Mouse (Mus musculus) limb, embryonic 10.5 days (tissue): Measurements from ENCODE around the gene Asb4. TPM values are rescaled to one million over a fixed set of nuclear protein-coding genes. Genes with fewer than 3 reads are reported as not detected.

Source experiments
- DNase-seq: peaks from one replicate; pipeline ENCODE4 v3.0.0-alpha.2; 2017; ENCODE audit warnings: low spot score
- H3K27ac ChIP-seq: fragments of 300-500 bp; sonication (generic); 2 replicates; pipeline ENCODE4 v1.5.1; 2016; ENCODE audit warnings: mild to moderate bottlenecking
- H3K27me3 ChIP-seq: fragments of 300-500 bp; sonication (generic); 2 replicates; pipeline ENCODE4 v1.6.1; 2016; ENCODE audit warnings: low read depth, mild to moderate bottlenecking; ENCODE audit not compliant: poor library complexity, severe bottlenecking
- H3K36me3 ChIP-seq: fragments of 300-500 bp; sonication (generic); 2 replicates; pipeline ENCODE4 v1.6.1; 2016; ENCODE audit warnings: mild to moderate bottlenecking, moderate library complexity
- H3K4me1 ChIP-seq: fragments of 300-500 bp; sonication (generic); 2 replicates; pipeline ENCODE4 v1.6.1; 2016
- H3K4me3 ChIP-seq: fragments of 300-500 bp; sonication (generic); 2 replicates; pipeline ENCODE4 v1.5.1; 2016; ENCODE audit warnings: mild to moderate bottlenecking, moderate library complexity
- H3K9me3 ChIP-seq: fragments of 300-500 bp; sonication (generic); replicated peaks from 2 replicates; pipeline ENCODE4 v1.6.1; 2016; ENCODE audit warnings: mild to moderate bottlenecking
- WGBS: fragments of 180-500 bp; shearing (Covaris S2); methylation state at CpG from one replicate; pipeline ENCODE4 v1.1.7; 2016; 5-methylcytosine and 5-hydroxymethylcytosine counted together
- polyA plus RNA-seq: library from polyadenylated mRNA; unstranded; fragments of >200 nt; fragmentation: Nextera tagmentation; extraction: Ambion mirVana; gene quantifications from 2 replicates; pipeline ENCODE4 v1.2.1, GENCODE M21; 2016

Gene Asb4
- polyA plus RNA-seq, 1 experiment from 2014 or later, result 448 TPM

DNA sequence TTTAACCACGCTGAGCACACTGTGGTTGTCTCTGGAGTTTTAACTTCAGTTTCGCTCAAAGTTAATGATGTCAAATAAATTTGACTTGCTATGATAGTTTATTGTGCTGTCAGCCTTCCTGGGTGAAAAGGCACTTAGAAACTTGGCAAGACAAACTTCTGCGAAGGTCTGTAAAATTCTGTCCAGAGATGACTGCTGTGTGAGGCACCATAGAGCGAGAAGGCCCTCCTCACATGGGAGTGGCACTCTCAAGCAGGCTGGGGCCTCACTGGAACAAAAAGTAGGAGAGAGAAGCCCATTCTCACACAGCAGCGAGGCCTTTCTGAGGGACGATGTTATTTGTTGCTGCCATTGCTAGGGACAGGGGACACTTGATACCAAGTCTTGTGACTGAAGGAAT lies 58.0 kb downstream of the Asb4 start:
- Histone ChIP-seq H3K4me1 (peaks cover 14% of the 10 kb centered on the region), H3K36me3 (no peaks in the 10 kb centered on the region), H3K9me3 (no peaks in the 10 kb centered on the region), H3K4me3 (no peak overlapping the region), H3K27me3 (no peaks in the 10 kb centered on the region), H3K27ac (no peak overlapping the region)
- WGBS, result 86% methylated on average over 6 of the region's 6 CpGs
- no peak for DNase-seq

DNA sequence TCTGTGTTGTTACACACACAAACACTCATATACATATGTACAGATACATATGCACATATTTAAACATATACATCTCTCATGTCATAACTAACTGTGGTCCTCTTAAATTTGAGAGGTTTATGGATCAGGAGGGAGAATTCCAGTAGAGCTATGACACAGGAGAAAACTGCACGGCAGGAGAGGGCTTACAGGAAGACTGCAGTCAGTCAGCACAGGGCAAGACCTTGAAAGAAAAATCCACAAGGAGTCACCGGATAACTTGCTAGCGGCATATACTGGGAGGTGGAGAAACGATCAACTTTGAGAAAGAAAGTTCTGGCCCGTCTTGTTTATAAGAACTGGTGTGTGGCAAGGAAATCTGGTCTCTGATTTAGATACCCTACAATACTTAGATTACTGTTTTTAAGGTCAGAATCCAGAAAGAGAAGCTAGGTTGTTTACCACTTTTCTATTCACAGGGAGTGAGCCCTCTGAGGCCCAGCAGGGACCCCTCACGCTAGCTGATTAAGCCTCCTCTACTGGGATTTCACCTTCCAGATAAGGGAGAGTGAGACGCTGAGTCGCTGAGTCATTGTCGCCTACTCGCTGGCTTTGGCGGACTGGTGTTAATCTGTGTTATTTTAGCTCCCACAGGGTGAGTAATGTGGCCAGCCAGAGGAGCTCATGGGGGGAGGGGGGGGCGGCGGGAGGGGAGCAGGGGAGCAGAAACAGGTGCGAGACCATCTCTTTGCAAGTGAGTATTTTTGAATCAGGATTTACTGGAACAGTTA lies 59.3 kb downstream of the Asb4 start:
- H3K9me3 ChIP-seq, result no peaks in the 10 kb centered on the region
- peak; percentile 46 for DNase-seq
- H3K4me1 ChIP-seq, result peaks cover 14% of the 10 kb centered on the region
- no peaks in the 10 kb centered on the region for H3K27me3 ChIP-seq
- WGBS, result 7% methylated on average over 14 of the region's 14 CpGs
- H3K27ac ChIP-seq, result no peak overlapping the region
- H3K4me3 ChIP-seq, result no peak overlapping the region
- no peaks in the 10 kb centered on the region for H3K36me3 ChIP-seq

DNA sequence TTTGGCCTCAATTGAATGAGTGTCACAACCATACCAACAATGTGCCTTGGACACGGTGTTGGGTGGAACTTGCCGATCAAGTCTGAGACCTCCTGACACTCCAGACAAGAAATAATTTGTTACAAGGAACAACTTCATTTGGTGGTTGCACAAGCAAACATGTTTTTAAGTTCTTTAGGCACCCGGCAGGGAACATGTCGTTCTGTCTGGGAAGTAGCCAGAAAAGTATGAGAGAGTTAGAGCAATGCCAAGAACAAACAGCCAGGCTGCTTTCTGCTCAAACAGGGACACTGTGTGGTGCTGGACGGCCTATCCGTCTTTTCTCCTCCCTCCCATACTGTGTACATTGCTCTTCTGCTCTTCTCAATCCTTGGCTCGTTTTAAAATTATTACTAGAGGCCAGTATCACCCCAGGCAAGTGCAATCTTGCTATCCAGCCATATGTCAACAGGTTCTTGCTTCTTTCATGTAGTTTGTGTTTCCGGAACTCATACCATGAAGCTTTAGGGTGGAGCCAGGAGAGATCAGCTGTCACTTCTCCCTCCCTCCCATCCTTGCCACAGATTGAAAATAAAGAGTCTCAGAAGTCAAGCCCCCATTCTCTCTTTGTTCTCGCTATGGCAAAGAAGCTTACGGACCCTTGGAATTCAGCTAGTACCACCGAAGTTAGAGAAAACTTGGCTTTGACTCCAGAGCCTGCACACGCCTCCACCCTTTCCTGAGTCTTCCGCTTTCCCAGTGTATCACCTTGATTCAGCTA lies 60.1 kb downstream of the Asb4 start:
- Histone ChIP-seq H3K27ac (no peak overlapping the region), H3K36me3 (no peaks in the 10 kb centered on the region), H3K27me3 (no peaks in the 10 kb centered on the region), H3K4me3 (no peak overlapping the region), H3K4me1 (peaks cover 14% of the 10 kb centered on the region), H3K9me3 (no peaks in the 10 kb centered on the region)
- WGBS, result 28% methylated on average over 13 of the region's 13 CpGs
- DNase-seq, result no peak

DNA sequence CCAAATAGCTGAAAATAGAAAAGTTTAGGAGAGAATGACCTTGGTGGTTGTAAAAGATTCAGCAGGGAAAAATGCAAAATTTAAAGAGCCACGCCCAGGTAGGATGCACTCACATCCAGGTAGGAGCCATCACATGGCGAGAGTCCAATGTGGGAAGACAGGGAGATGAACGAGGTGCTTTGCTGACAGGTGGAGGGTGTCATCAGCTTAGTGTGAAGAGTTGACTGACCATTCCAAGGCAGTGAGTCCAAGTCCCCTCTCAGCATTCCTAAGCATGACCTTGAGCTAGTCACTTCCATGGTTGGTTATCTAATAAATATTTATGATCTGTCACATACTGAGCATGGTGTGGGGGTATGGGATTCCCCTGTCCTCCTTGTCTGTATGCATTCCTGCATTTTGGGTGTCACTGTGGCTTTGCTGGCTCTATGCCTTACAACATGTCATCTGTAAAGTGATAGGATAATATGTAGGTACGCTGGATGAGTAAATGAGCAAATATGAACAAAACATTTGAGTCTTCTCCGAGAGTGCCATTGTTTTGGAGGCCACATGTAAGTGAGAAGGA lies 61.2 kb downstream of the Asb4 start:
- no peak for DNase-seq
- Histone ChIP-seq H3K9me3 (no peaks in the 10 kb centered on the region), H3K4me1 (peaks cover 14% of the 10 kb centered on the region), H3K27me3 (no peaks in the 10 kb centered on the region), H3K36me3 (no peaks in the 10 kb centered on the region), H3K4me3 (no peak overlapping the region), H3K27ac (no peak overlapping the region)
- 89% methylated on average over 5 of the region's 5 CpGs for WGBS

DNA sequence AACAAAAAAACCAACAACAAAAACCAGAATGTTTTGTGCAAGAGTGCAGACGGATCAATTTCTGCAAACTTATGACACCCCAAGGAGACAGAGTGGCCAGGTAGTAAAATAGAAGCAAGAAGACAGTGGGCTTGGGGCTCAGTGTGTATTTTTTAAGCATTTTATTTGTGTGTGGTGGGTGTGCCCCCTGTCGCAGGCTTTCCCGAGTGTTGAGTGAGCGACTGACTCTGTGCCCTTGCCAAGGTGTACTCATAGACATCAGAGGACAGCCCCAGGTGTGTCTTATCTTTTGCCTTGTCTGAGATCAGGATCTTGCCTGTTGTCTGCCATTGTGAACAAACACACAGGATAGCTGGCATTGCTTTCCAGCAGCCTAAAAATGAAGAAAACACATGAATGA lies 63.8 kb downstream of the Asb4 start:
- Histone ChIP-seq H3K4me3 (no peak overlapping the region), H3K27me3 (no peaks in the 10 kb centered on the region), H3K4me1 (peaks cover 20% of the 10 kb centered on the region), H3K27ac (no peak overlapping the region), H3K9me3 (no peaks in the 10 kb centered on the region), H3K36me3 (no peaks in the 10 kb centered on the region)
- 89% methylated on average over 4 of the region's 4 CpGs for WGBS
- DNase-seq, result no peak

DNA sequence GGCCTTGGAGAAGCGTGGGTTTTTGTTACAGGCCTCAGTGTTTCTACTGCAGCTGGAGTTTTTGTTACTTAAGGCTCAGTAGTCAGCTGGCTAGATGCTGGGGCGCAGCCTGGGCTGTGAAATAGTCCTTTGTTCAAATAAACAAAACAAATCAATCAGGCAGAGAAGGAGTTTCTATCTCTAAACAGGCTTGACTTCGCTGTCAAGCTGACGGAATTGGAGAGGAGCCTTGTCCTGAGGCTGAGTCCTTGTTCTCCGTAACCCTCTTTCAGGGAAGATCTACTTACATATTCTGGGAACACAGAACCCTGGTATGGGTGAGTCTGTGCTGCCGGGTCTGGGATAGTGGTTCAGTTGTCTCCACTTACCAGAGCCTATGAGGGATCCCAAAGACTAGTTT lies 64.4 kb downstream of the Asb4 start:
- Histone ChIP-seq H3K27ac (no peak overlapping the region), H3K9me3 (no peaks in the 10 kb centered on the region), H3K4me3 (no peak overlapping the region), H3K27me3 (no peaks in the 10 kb centered on the region), H3K36me3 (no peaks in the 10 kb centered on the region), H3K4me1 (peaks cover 16% of the 10 kb centered on the region)
- DNase-seq, result no peak
- 67% methylated on average over 6 of the region's 6 CpGs for WGBS

DNA sequence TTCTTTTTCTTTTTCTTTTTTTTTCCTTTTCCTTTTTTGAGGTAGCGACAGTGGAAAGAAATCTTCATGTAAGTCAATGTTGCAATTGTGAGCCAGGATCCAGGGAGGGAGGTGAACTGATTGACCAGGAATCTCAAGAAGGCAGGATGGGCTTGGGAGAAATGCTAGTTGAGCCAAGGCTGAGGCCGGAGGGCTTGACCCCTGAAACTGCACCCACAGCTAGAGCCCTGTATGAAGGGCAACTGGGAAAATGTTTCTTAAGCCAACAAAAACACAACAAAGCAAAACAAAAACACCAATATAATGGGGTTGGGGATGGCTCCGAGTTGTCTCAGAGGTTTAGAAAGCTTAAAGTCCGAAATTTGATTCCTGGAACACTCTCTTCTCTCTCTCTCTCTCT lies 65.2 kb downstream of the Asb4 start:
- Histone ChIP-seq H3K4me3 (no peak overlapping the region), H3K27me3 (no peaks in the 10 kb centered on the region), H3K4me1 (peaks cover 8% of the 10 kb centered on the region), H3K27ac (no peak overlapping the region), H3K9me3 (no peaks in the 10 kb centered on the region), H3K36me3 (no peaks in the 10 kb centered on the region)
- DNase-seq, result no peak
- 70% methylated on average over 4 of the region's 4 CpGs for WGBS

DNA sequence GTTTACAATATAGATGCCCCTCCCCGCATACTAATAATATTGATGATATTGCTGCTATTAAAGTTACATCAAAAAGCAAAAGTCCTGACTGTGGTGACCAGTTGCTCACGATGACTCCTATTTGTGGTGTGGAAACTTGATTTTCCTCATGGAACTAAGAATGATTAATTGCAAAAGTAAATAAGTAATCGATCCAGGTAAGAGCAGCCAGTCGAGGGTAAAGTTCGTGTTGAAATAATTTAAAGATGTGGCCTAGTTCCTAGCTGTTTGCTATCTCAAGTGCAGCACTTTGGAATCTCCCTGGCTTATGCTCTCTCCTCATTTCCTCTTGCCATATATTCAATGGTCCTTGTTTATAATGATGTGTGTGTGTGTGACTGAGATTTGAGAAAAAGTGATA lies 66.7 kb downstream of the Asb4 start:
- H3K36me3 ChIP-seq, result no peaks in the 10 kb centered on the region
- no peak overlapping the region for H3K27ac ChIP-seq
- WGBS, result 94% methylated on average over 5 of the region's 5 CpGs
- H3K4me1 ChIP-seq, result peaks cover 6% of the 10 kb centered on the region; the same call in 1 of the 2 replicates
- no peak for DNase-seq
- H3K27me3 ChIP-seq, result no peaks in the 10 kb centered on the region
- no peak overlapping the region for H3K4me3 ChIP-seq
- no peaks in the 10 kb centered on the region for H3K9me3 ChIP-seq

DNA sequence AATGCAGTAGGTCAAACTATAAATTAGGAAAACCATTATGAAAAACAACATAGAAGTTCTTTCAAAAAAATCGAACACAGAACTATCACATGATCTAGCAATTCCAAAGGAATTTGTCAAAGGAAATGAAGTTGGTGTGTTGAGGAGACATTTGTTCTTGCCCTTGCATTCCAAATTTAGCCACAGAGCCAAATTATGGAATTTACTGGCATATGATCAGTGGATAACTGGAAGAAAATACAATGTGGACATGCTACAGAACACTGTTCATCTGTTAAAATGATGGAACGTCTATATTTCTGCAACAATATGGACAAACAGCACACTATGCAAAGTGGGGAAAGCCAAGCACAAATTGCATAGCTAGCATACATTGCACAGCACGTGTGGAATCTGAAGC lies 72.7 kb downstream of the Asb4 start:
- Histone ChIP-seq H3K4me1 (peaks cover 3% of the 10 kb centered on the region; the same call in 1 of the 2 replicates), H3K4me3 (no peak overlapping the region), H3K36me3 (no peaks in the 10 kb centered on the region), H3K27ac (no peak overlapping the region), H3K27me3 (no peaks in the 10 kb centered on the region), H3K9me3 (no peaks in the 10 kb centered on the region)
- DNase-seq, result no peak
- 87% methylated on average over 3 of the region's 3 CpGs for WGBS

DNA sequence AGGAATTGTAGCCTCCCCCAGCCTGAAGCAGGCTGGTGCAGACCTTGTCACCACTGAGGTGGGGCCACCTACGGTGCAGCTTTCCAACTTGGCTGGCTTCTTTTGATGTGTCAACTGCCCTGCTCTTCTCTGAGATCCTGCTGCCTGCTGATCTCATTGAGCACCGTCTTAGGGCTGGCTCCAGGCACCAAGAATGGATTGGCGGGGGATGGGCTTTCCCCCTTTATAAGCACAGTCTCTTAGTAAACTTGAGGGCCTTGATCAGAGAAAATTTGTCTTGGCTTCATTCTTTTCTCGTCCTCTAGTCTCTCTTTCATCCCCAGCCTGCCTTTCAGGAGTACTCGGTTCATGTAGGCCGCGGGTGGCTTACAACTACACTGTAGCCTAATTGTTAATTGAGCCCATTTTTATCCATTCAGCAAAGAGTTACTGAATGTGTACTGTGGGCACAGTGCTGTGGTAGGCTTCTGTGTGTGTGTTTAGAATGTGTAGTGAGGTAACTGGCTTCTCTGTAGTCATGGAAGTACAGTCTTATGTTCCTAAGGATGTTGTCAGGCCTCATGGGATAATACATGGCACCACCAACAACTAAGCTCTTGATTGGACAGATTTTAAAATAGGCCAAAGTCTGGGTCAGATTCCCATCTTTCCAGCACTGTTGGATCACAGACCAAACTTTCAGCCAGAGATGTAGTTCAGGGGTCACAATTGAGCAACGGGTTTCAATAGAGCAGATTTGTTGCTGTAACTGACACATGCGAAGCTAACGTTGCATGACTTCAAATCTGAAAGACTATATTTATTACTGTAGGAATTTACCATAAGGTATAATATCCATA lies 87.5 kb downstream of the Asb4 start:
- no peak for DNase-seq
- Histone ChIP-seq H3K27ac (no peak overlapping the region), H3K4me1 (no peaks in the 10 kb centered on the region), H3K4me3 (no peak overlapping the region), H3K36me3 (no peaks in the 10 kb centered on the region), H3K27me3 (no peaks in the 10 kb centered on the region), H3K9me3 (no peaks in the 10 kb centered on the region)
- 85% methylated on average over 10 of the region's 10 CpGs for WGBS

DNA sequence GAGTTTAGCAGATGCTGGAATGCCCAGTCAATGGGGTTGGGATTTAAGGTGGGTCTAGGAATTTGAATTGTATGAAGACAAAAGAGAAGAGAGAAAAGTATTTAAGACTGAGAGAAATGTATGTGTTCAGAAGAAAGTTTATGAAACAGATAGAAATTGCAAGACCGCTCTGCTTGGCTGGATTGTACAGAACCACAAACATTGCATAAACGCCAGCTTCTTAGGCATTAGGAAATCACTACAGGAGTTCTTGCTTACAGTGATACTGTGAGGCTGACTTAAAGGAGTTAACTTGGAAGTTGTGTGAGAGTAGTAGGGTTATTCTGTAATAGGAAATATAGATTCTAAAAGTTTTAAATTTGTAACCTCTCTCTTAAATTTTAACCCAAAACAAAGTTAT lies 89.5 kb downstream of the Asb4 start:
- H3K4me3 ChIP-seq, result no peak overlapping the region
- H3K4me1 ChIP-seq, result no peaks in the 10 kb centered on the region
- WGBS, result 94% methylated on average over 2 of the region's 2 CpGs
- no peak for DNase-seq
- H3K9me3 ChIP-seq, result no peaks in the 10 kb centered on the region
- H3K27me3 ChIP-seq, result no peaks in the 10 kb centered on the region
- H3K27ac ChIP-seq, result no peak overlapping the region
- no peaks in the 10 kb centered on the region for H3K36me3 ChIP-seq

DNA sequence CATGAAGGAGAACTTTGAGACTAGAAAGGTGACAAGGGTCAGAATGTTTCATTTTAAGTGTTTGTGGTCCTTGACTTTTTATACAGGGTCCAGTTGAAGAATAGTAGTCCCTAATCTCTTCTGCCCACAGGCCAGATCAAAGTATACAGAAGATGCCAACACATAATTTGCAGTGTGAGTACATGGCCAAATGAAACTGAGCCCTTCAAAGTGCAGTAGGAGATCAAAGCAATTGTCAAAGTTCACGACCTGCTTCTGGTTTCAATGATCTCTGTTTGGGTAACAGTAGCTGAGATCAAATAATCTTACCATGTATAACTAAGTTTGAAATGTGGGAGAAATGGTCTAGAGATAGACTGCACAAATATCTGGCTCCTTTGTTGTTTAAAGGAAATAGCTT lies 90.8 kb downstream of the Asb4 start:
- H3K27me3 ChIP-seq, result no peaks in the 10 kb centered on the region
- H3K36me3 ChIP-seq, result no peaks in the 10 kb centered on the region
- H3K27ac ChIP-seq, result no peak overlapping the region
- H3K4me1 ChIP-seq, result no peaks in the 10 kb centered on the region
- 29% methylated on average over 1 of the region's 1 CpGs for WGBS
- H3K4me3 ChIP-seq, result no peak overlapping the region
- DNase-seq, result no peak
- H3K9me3 ChIP-seq, result no peaks in the 10 kb centered on the region
